Mouse (Mus musculus) cerebellum, postnatal 25 days (tissue): Measurements from ENCODE around the gene Ago4.

Experiments
- DNase-seq, 2 experiments: peaks; one replicate each; pipeline ENCODE4 v3.0.0; 2021; ENCODE audit warnings: mixed read lengths in 2 of 2

Ago4 gene

DNA sequence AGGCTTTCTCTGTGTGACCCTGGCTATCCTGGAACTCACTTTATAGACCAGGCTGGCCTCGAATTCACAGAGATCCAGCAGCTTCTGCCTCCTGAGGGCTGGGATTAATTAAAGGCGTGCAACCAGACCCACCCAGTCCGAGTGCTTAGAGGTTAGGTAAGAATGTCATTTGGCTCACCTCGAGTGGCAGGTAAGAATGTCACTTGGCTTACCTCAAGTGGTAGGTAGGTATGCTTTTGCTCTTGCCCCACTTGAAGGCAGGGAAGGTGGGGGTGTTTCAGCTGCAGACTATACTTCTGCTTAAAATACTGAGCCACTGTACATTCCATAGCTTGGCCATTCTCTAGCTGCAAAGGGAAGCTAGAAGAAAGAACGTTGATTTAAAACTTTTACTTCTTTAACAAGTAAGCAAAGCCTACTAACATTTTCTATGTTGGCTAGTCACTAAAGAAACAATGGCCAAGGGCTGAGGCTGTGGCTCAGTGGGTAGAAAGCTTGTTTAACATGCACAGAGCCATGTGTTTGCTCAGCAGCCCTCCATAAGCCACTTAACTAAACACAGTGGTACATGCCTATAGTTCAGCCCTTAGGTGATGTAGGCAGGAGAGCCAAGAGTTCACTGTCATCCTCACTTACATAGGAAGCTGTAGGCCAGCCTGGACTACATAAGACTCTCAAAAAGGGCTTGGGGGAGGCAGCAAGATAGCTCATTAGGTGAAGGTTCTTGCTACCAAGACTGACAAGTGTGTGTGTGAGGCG, 20.8 kb downstream of the Ago4 start:
- no peak for DNase-seq

DNA sequence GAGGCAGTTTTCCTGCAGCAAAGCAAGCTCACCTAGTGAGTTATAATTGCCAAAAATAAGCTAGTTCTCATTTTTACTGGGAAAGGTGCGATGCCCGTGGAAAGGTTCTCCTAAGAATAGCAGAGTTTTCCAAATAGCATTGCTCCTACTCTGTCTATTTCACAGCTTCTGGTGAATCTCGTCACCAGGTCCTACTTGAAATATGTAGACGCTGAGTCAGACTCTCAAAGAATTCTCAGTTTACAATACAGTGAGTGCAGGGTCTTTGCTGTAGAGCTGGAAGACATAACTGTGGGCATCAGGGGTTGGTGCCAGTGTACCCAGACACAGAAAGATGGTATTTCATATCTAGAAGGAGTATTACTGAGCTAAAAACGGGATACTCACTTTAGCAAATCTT, 22.3 kb downstream of the Ago4 start:
- DNase-seq: no peak

DNA sequence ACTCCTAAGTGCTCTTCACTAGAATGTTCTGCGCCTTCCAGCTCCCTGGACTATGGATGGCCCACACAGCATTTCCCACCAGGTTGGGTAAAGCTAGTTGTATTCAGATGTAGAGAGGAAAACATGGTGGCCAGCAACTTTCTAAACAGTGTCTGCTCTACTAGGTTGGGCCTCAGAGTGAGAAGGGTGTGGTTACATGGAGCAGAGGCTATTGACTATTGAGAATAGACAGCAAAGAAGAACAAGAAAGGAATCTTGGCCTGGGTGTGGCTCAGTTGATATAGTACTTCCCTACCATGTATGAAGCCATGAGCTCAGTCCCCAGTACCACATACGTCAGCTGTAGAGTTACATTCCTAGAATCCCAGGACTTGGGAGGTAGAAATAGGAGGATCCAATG, 24.2 kb downstream of the Ago4 start:
- DNase-seq: no peak

DNA sequence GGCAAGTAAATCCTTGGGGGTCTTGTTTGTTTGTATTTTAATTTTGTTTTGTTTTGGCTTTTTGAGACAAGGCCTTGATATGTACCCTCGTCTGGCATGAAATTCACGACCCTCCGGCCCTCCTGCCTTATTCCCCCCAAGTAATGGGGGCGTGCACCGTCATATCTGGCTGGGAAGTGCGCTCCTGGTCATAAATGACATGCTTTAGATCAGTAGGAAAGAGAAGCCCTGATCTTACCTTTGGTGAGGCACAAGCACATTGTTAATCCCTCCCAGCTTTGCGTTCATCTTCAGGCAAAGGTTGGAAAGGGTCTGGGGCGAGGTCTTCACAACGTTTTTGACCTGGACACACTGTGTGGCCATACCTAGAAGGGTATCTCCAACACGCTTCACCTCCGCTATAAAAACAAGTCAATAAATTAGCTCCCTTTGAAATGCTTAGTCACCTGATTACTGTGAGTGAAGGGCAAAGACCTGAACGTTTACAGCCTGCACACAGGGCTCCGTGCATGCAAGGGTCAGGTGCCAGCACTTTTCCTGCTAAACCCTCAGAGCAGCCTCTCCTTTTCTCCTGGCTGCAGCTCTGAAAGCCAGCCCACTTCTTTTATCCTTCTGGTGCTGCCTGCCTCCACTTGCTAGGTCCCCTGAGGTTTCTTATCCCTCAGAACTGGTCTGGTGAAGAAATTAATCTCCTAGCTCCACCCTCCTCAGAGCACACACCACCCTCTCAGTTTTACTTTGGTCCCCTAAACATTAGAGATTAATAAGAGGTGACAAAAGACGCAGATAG, 25.0 kb downstream of the Ago4 start:
- no peak for DNase-seq

DNA sequence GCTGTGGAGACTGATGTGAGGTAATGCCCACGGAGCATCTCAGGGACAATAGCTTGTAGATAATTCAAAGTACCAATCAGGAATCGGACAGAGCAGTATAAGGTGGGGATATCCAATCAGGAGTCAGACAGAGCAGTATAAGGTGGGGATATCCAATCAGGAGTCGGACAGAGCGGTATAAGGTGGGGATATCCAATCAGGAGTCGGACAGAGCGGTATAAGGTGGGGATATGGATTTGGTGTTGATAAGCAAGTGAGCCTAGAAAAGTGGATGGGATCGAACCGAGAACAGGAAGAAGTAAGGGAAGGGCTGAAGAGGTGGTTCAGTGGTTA, 30.3 kb downstream of the Ago4 start:
- no peak for DNase-seq

DNA sequence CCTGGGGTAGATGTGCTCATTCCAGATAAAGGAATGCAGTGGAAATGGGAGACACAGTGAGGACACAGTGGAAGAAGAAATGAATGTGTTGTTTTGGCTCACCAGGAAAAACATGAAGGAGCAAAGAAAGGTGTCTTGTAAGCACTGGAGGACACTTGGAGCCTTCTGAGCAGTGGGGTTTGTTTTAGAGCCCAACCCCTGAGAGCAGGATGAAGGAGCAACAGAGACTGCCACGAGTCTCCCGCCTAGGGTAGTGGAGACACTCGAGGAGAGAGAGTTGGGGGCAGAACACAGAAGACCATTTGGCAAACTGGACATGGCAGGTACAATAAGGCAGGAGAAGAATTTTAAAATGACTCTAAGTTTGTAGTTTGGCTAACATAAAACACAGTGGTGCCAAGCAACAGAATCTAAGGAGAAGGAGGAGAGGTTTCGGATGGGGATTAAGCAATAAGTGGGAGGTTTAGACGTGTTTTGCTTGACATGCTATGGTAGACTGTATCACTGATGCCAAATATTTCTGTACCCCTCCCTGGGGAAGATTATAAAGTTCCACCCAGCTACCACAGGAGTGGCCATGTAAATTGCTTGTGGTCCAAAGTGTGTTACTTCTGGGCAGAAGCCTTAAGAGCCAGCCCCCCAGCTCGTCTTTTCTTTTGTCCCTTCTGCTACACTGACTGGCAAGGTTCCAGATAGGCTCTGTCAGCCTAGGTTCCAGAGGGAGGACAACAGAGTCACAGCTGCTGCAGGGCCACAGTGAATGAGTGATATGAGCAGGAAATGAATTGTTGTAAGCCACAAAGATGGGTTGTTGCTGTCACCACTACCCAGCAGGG, 30.9 kb downstream of the Ago4 start:
- DNase-seq: no peak

DNA sequence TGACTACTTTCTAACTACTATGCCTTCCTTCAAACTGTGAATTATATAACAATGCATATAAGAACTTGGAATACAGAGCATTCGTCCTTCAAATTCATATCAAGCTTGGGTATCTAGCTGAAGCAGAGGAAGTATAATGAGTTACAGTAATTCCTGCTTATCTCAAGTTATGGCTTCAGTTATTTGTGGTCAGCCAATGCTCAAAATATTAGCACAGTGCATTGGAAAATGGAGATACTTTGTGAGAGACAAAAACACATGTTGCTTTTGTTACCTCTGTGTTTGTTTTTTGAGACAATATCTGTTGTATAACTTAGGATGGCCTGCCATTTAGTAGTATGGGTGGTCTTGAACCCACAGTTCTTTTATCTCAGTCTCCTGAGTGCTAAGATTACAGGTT, 34.7 kb downstream of the Ago4 start:
- DNase-seq: no peak

DNA sequence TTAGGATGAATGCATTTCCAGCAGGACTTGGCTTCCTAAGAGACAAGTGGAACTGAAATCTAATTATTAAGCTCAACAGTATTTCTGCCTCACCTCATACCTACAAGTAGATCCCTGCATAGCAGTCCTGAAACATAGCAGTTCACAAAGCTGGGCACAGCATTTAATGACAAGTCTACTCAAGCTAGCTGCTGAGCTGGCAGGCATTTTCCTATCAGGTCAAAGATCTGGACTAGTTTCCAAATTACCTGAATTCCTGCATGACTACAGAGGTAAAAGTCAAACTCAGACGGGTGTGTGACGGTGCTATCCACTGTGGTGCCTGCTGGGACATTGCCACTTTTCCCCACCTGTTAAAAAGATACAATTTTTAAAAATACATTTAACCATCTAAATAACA, 36.3 kb downstream of the Ago4 start:
- no peak for DNase-seq

DNA sequence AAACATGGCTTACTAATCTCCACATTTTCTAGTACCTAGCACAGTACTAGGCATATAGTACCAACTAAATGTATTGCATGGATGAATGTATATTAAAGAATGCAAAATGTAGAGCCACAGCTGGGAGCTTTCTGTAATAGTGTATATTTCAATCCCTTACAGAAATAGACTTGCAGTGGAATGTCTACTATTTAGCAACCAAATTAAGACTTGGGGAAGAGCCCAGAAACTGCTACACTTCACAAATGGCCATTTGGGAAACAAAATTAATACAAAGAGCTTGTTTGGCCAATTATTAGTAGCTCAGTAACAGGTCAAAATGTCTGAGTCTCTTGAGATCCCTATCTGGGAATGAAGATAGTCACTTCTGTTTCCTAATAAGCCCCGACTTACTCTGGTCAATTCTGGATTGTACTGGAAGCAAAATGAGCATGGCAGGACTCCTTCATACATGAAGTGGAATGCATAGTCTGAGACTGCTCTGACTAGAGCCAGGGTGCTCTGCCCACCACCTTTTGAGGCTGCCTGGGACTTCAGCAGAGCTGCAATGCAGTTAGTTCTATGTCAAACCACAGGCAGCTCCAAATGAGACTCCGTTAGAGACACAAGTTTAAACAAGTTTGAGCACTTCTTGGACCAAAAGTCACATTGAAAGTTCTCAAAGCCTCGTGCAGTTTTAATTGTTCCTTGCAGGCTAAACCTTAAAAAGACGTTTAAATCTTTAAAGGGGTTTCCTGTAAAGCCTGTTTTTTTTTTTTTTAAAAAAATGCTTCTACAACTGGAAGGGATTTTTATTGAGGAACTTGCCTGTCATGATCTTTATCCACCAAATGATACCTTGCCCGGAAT, 37.1 kb downstream of the Ago4 start:
- no peak for DNase-seq

DNA sequence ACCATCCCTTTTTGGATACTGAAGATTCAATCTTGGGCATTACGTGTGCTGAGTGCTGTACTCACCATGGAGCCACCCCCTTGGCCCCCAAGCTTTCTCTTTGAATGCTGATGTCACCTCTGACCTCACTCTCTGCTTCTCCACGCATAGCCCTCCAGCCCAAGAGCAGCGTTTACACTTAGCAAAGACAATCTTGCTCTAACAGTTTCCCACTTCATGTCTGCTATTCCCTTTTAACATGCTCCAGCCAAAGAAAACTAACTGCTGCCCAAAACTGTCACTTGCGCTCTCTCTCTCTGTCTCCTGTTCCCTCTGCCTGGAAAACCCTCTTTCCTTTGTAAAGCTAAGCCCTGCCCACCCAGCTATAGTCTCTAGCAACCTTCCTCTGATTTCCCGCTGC, 37.8 kb downstream of the Ago4 start:
- DNase-seq: no peak

DNA sequence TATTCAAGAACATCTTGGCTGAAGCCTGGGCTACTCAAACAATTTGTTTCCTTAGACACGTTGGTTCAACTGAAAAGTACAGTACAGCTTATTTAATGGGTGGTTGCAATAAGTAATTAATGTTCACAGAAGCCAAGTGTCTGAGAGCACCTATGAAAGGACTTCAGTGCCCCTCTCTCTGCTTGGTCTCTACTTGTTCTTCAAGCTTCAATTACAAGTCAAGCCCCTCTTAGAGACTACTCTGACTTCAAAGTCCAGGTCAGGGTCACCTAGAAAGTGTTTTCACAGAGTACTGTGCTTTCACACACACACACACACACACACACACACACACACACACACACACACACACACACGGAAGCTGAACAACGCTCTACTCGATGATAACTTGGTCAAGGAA, 39.9 kb downstream of the Ago4 start:
- no peak for DNase-seq

DNA sequence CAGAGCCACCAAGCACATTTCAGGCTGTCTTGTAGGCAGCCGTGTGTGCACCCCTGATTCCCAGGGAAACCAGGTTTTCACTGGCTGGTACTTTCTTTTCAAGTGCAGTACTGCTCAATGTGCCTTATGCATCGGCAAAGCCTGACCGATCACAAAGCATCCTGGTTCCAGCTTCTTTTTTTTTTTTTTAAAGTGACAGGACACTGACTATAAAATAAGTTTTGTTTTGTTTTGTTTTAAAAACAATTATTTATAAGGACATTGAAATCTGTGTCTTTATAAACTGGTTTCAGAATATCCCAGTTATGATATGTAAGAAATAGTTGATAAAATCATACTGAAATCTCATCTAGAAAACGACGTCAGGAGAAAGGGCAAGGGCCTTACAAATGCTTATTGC, 41.3 kb downstream of the Ago4 start:
- DNase-seq: no peak

DNA sequence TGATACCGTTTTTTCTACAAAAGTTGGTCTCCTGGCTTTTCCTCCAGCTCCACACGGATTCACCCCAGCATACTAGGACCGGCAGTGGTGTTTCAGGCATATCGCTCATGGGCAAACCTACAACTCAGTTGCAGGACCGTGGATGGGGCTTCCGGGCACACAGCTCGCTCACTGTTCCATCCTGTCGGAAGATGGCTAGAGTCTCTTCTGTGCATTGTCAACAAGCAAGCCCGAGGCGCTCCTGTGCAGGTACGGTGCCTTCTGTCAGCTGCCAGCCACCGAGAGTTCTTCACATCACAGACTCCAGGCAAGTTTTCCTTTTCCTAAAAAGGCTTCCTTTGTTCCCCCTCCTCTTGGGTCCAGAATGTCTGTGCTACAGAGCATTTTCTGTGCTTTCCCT, 42.5 kb downstream of the Ago4 start:
- DNase-seq: no peak

DNA sequence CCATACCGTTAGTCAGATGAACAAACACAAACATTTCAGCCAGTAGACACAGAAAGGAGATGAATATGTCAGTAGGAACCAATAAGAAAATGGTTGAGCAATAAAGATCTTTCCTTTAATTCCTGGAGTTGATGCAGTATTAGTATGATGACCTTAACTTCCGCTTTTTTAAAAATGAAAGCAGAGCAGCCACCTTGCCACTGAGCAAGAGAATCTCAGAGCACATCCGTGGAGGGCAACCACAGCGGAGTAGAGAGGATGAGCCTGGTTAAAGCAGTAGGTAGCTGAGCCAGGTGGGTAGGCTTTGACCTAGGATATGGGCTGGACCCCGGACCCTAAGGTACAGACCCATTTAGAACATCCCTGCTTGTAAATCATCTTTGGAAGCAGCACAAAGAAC, 43.5 kb downstream of the Ago4 start:
- DNase-seq: no peak

DNA sequence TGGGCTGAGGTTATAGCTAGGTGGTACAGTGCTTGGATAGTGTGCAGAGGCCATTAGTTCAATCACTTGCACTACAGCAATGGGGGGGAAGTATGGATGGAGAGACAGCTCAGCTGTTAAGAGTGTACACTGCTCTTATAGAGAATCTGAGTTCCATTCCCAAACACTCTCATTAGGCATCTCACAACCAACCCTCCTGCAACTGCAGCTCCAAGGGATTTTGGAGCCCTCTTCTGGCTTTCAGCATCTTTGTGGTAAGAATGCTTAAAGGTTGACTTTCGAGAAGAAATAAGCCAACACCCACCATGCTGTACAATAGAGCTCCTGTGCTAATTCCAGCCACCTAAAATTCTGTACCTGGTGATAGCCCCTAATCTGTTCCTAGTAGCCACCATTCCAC, 47.1 kb downstream of the Ago4 start:
- no peak for DNase-seq

DNA sequence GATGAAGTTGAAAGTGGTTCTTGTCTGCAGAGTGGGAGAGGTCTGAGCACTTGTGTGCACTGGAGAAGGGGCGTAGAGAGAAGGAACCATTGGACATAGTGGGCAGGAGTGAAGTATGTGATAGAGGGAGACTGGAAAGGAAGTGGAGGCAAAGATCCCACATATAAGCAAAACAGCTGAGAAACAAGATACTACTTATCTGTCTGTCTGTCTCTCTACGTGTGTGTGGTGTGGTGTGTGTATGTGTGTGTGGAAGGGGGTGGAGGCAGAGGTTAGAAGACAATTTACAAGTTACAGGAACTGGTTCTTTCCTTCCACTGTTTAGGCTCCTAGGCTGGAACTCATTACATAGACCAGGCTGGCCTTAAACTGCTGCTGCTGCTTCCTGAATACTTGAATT, 48.2 kb downstream of the Ago4 start:
- DNase-seq: no peak

DNA sequence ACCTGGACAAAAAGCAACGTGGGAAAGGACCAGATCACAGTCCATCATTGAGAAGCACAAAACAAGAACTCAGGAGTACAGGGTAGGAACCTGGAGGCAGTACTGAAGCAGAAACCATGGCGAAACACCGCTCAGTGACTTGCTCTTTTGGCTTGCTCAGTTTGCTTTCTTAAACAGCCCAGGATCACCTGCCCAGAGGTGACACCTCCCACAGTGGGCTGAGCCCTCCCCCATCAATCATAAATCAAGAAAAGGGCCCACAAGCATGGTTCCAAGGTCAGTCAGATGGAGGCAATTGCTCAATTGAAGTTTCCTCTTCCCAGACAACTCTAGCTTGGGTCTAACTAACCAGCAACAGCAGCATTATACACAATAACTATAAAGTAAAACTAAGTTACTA, 49.4 kb downstream of the Ago4 start:
- DNase-seq: no peak

DNA sequence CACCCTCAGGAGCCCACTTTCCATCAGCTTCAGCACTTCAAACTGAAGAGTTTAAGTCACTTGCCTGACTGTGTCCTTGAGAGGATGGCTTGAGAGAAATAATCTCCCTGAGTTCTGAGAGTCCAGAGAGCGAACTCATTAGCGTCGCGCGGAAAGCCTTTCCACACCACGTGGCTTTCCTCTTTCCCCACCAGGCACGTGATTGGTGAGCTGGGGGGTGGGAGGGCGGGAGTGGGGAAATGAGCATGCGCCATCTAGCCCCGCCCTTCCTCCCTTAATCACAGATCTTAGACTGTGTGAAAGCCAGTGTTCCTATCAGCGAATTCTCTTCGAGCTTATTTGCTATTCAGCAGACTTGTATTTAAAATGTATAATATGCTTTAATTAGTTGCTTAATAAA, 50.3 kb downstream of the Ago4 start:
- no peak for DNase-seq

DNA sequence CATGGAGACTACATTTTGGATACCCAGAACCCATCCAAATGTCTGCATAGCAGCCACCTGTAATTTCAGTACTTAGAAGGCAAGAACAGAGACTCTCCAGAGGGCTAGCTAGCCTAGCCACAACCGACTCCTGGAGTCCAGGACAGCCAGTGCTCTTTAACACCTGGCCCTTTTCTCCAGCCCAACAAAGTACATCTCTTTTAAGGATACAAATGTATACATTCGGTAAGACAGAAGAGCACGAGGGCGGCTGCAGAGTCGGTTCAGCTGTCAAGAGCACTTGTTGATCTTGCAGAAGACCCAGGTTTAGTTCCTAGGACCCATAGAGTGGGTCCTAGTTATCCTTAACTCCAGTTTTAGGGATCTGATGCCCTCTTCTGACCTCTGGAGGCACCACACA, 51.8 kb downstream of the Ago4 start:
- no peak for DNase-seq

DNA sequence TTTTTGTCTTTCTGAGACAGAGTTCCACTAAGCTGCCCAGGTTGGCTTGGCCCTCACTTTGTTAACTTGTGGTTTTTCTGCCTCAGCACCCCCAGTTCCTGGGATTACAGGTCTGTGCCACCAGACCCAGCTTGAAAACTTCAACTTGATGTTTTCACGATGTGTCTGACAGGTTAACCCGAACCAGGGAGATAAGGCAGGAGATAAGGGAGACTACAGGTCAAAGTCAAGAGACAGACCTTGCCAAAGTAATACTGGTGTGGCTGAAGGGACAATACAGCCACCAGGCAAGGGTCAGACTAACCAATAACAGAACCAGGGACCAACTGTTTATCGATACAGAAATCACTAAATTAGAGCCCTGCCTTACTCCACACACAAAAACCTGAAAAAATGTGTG, 53.0 kb downstream of the Ago4 start:
- DNase-seq: no peak

DNA sequence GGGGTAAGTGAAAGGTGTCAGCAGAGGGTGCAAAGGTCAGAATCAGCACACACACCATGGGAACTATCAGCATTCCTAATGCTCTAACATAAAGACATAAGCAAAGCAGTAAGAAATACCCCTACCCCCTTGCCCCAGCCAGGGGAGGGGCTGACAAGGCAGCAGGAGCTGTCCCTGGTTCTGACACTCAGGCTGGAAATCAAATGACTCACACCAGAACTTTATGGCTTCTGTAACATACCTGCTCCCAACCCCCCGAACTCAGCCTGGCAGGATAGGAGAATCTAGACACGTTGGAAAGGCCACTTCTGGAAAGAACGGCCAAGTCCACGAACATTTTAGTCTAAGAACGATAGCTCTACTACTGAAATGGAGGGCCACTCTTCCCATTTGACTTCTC, 60.2 kb downstream of the Ago4 start:
- no peak for DNase-seq

DNA sequence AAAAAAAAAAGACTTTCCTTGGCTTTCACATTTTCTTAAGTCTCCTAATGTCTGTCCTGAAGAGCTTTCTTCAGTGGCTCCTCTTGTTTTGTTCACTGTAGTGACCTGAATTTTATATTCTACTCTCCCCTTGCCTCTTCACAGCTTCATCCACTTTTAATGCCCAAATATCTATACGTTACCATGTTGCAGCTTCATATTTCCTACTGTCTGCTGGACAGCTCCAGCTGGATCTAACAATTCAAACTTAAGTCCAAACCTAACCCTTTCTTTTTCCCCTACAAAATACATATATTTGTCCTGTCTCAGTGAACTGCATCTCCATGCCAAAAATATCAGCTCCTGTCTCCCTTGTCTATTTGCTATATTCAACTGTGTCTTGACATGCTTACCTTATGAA, 63.9 kb downstream of the Ago4 start:
- DNase-seq: no peak

DNA sequence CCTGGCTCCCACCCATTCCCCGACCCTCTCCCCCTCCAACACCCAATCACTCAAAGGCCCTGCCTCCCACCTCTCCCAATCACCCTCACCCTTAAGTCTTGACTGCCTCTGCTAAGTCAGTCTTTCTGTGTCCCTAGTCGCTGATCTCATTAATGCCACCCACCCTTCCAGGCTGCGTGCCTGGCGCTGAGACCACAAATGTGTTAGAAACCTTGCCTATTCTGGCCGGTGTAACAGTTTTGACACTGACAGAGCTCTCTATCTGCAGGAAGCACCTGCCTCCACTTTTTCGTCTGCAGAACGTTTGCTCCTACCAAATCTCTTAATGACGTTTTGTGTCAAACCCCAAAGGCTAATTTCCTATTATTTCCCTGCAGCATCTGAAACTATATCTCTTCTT, 64.3 kb downstream of the Ago4 start:
- no peak for DNase-seq
